Mouse (Mus musculus) adrenal gland, postnatal 10 days (tissue): ENCODE measurements around the gene Eef1a1. TPM values are rescaled to one million over a fixed set of nuclear protein-coding genes. Genes with fewer than 3 reads are reported as not detected.
"Not testable (repeated sequence)": the region's sequence is repeated elsewhere in the genome, so short reads cannot be mapped to it uniquely, and the experiment has no call there.

ENCODE experiments used
- DNase-seq: peaks from one replicate; pipeline ENCODE4 v3.0.0; 2021; ENCODE audit warnings: mixed read lengths
- long read RNA-seq, 2 experiments: library from polyadenylated mRNA; stranded (forward); transcript quantifications; one replicate each; pipeline ENCODE4 v2.0.0; 2021
- total RNA-seq, 2 experiments: library from RNA; stranded (reverse); gene quantifications; 2 replicates each; pipeline ENCODE4 v1.2.3; 2021

Gene Eef1a1
- total RNA-seq, result 1,000 to 10,000 TPM; 6,172 to 6,732 TPM
- long read RNA-seq, experiment 1, transcript Eef1a1-201 (8 exons, 1,794 nt), result major isoform, 614 of 1,041 reads
- long read RNA-seq, experiment 1, partial matches to known transcripts, result 410 of 1,041 reads
- long read RNA-seq, experiment 1, other reads (novel, unspliced or antisense), result 17 of 1,041 reads
- long read RNA-seq, experiment 2, transcript Eef1a1-201 (8 exons, 1,794 nt), result major isoform, 418 of 561 reads
- long read RNA-seq, experiment 2, partial matches to known transcripts, result 130 of 561 reads
- long read RNA-seq, experiment 2, other reads (novel, unspliced or antisense), result 13 of 561 reads

- peak; percentile 80 for DNase-seq
These were observed at the start of gene Eef1a1 for GRCm38 (mm10) chr9:78488890-78489420. Gene Eef1a1 (minus strand): TSS chr9:78489151.

- no peak for DNase-seq
These were observed 49.5 kb upstream of the Eef1a1 start for GRCm38 (mm10) chr9:78538421-78538820.

GRCm38 (mm10) chr9:78537154-78537873 is 48.4 kb upstream of the Eef1a1 start:
- no peak for DNase-seq

- no peak for DNase-seq
These were observed 45.7 kb upstream of the Eef1a1 start for GRCm38 (mm10) chr9:78534606-78535005.

- DNase-seq, result peak; percentile 43
These were observed 44.5 kb upstream of the Eef1a1 start for GRCm38 (mm10) chr9:78533296-78533935.

GRCm38 (mm10) chr9:78532341-78532819 is 43.4 kb upstream of the Eef1a1 start:
- DNase-seq, result no peak

- DNase-seq, result no peak
These were observed 42.9 kb upstream of the Eef1a1 start for GRCm38 (mm10) chr9:78531816-78532215.

- peak; percentile 90 for DNase-seq
These were observed 38.9 kb upstream of the Eef1a1 start for GRCm38 (mm10) chr9:78527767-78528381.

GRCm38 (mm10) chr9:78527301-78527761 is 38.4 kb upstream of the Eef1a1 start:
- DNase-seq, result peak; percentile 91

- DNase-seq, result peak; percentile 47
These were observed 37.3 kb upstream of the Eef1a1 start for GRCm38 (mm10) chr9:78526206-78526605.

GRCm38 (mm10) chr9:78525451-78526135 is 36.6 kb upstream of the Eef1a1 start:
- no peak for DNase-seq

GRCm38 (mm10) chr9:78521689-78522088 is 32.7 kb upstream of the Eef1a1 start:
- peak; percentile 42 for DNase-seq

GRCm38 (mm10) chr9:78520780-78521601 is 32.0 kb upstream of the Eef1a1 start:
- DNase-seq, result peak; percentile 74

- peak; percentile 59 for DNase-seq
These were observed 31.3 kb upstream of the Eef1a1 start for GRCm38 (mm10) chr9:78520127-78520779.

GRCm38 (mm10) chr9:78517237-78517636 is 28.3 kb upstream of the Eef1a1 start:
- not testable (repeated sequence) for DNase-seq

GRCm38 (mm10) chr9:78516125-78516524 is 27.2 kb upstream of the Eef1a1 start:
- no peak for DNase-seq

- DNase-seq, result no peak
These were observed 25.7 kb upstream of the Eef1a1 start for GRCm38 (mm10) chr9:78514681-78515080.

GRCm38 (mm10) chr9:78513776-78514500 is 25.0 kb upstream of the Eef1a1 start:
- DNase-seq, result peak; percentile 56

- DNase-seq, result no peak
These were observed 22.8 kb upstream of the Eef1a1 start for GRCm38 (mm10) chr9:78511705-78512104.
